Mouse (Mus musculus): ENCODE data around the gene Dse. TPM values are rescaled to one million over a fixed set of nuclear protein-coding genes. Genes with fewer than 3 reads are reported as not detected.

The Dse gene
- 10.0 TPM for polyA plus RNA-seq (2017; shearing (Covaris generic))

GRCm38 (mm10) chr10:34207503-34207850 lies at the start of gene Dse:
TSS of gene Dse (minus strand) at chr10:34207715.

DNA sequence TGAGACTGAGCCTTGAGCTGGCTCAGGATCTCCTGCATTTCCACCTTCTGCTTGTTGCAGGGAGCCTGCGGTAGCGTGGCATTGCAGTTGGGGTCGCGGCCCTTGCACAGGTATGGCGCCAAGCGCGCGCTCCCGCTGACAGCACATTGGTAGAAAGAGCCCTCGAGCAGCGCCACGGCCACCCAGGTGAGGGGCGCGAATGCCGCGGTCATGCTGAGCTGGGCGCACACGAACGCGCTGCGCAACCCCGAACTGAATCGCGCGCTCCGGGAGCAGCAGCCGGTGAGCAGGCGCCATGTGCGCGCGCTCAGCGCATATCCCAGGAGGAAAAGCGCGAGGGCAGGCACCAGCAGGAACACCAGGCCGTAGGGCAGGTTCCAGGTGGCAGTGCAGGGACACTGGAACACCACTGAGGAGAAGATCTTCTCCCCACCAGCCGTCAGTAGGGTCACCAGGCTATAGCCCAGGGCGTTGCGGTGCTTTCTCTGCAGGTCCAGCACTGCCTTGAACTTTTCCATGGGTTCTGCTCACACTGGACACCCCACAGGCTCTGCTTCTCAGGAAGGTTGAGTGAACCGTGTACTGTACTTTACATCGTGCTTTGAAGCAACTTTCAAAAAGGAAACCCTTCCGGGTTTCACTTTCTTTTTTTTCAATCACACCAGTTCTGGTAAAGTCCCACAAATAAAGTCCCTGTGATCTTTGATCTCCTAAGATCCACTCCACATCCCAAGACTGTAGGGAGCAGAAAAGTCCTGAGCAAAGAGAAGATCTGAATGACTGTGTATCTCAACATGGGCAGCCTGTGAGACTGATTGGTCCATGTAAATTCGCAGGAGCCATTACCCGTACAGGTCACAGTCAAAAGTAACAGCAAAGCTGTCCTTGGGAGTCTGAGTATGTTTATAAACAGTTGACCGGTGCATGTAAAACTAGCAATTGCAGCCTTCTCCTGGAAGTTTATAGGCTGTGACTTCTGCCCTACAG lies 79.8 kb downstream of the Dse start, which contains the start of gene Calhm6:
Calhm6 (minus strand) TSS at position 593 of the 987 bp plus-strand sequence.

Other genes with a start within 250 kb of the Dse start
- gene Rwdd1, start 188.1 kb downstream of the Dse start, polyA plus RNA-seq (2017; shearing (Covaris generic)) = 75.3 TPM
- not detected for gene Trappc3l, start 170.1 kb downstream of the Dse start, polyA plus RNA-seq (2017; shearing (Covaris generic))
- not detected for gene Calhm4, start 163.4 kb downstream of the Dse start, polyA plus RNA-seq (2017; shearing (Covaris generic))
- not detected for gene Calhm5, start 111.2 kb downstream of the Dse start, polyA plus RNA-seq (2017; shearing (Covaris generic))
- 19.5 TPM for gene Calhm6, start 79.7 kb downstream of the Dse start, polyA plus RNA-seq (2017; shearing (Covaris generic))
- 131 TPM for gene Tspyl1, start 74.5 kb upstream of the Dse start, polyA plus RNA-seq (2017; shearing (Covaris generic))
- gene Tspyl4, start 89.7 kb upstream of the Dse start, polyA plus RNA-seq (2017; shearing (Covaris generic)) = 11.9 TPM
- 0.29 TPM for gene Col10a1, start 182.3 kb upstream of the Dse start, polyA plus RNA-seq (2017; shearing (Covaris generic))
- 50.5 TPM for gene Nt5dc1, start 210.8 kb upstream of the Dse start, polyA plus RNA-seq (2017; shearing (Covaris generic))

All from naive thymus-derived CD4-positive, alpha-beta T cell, adult 5 months (primary cell).